Mouse (Mus musculus): ENCODE results near the gene Krt10.

DNA sequence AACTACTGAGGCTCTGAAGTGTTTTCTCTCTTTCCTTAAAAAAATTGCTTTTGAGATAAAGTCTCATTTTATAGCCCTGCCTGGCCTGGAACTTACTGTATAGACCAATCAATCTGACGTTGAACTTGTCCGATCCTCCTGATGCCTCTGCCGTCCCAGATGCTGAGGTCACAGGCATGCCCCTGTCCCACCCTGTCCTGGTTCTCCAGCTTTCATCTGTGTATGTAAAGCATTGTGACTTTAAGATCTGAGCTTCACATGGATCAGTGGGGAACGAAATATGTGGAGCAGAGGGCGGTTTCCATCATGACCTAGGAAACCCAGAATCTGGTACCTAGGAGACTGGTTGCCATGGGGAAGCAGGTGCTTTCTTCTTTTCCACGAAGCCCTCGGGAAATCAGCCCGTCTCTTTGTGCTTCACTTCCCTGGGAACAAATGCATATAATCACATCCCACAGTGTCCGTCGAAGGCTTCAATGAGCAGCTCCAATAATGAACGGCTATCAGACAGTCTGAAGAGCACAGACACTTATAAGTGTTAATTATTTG is 49.8 kb downstream of the Krt10 start:
- TF ChIP-seq POLR2A (IDR thresholded peaks at IDR 0.05; ENCODE audit: low read depth, low read length) = no peak
- TF ChIP-seq CTCF (IDR thresholded peaks at IDR 0.05; ENCODE audit: borderline replicate concordance, insufficient read depth, low read length) = no peak
